Mouse (Mus musculus) gastrocnemius, postnatal 10 days (tissue): Measurements from ENCODE around the gene Cbfa2t3. TPM values are rescaled to one million over a fixed set of nuclear protein-coding genes. Genes with fewer than 3 reads are reported as not detected.

ENCODE experiments used
- DNase-seq: peaks from one replicate; pipeline ENCODE4 v3.0.0; 2021; ENCODE audit warnings: mixed read lengths
- microRNA-seq, 2 experiments: library from miRNA; unstranded; fragments of <30 nt; microRNA quantifications; one replicate each; pipeline ENCODE4 v1.2.0; 2021
- total RNA-seq, 2 experiments: library from RNA; stranded (reverse); gene quantifications; 2 replicates each; pipeline ENCODE4 v1.2.3; 2021

The Cbfa2t3 gene
- total RNA-seq, 2 experiments from 2014 or later = 19.0 to 20.1 TPM

GRCm38 (mm10) chr8:122606810-122607209 lies 92.1 kb downstream of the Cbfa2t3 start:
- DNase-seq = no peak

- DNase-seq = no peak
Measured at GRCm38 (mm10) chr8:122605367-122605766, 93.5 kb downstream of the Cbfa2t3 start.

GRCm38 (mm10) chr8:122604640-122605039 lies 94.3 kb downstream of the Cbfa2t3 start:
- no peak for DNase-seq

- DNase-seq = no peak
Measured at GRCm38 (mm10) chr8:122600666-122601065, 98.2 kb downstream of the Cbfa2t3 start.

- DNase-seq = no peak
Measured at GRCm38 (mm10) chr8:122596031-122596430, 102.9 kb downstream of the Cbfa2t3 start.

GRCm38 (mm10) chr8:122593783-122594507 lies 105.0 kb downstream of the Cbfa2t3 start:
- DNase-seq = no peak

- DNase-seq = no peak
Measured at GRCm38 (mm10) chr8:122593240-122593639, 105.7 kb downstream of the Cbfa2t3 start.

GRCm38 (mm10) chr8:122586749-122587148 lies 112.2 kb downstream of the Cbfa2t3 start:
- no peak for DNase-seq

GRCm38 (mm10) chr8:122586171-122586570 lies 112.7 kb downstream of the Cbfa2t3 start:
- DNase-seq = no peak

GRCm38 (mm10) chr8:122585411-122585891 lies 113.5 kb downstream of the Cbfa2t3 start:
- no peak for DNase-seq

GRCm38 (mm10) chr8:122584981-122585380 lies 113.9 kb downstream of the Cbfa2t3 start:
- DNase-seq = no peak

GRCm38 (mm10) chr8:122580926-122581325 lies 118.0 kb downstream of the Cbfa2t3 start:
- DNase-seq = no peak

GRCm38 (mm10) chr8:122579196-122579595 lies 119.7 kb downstream of the Cbfa2t3 start:
- DNase-seq = no peak

- DNase-seq = no peak
Measured at GRCm38 (mm10) chr8:122577116-122577515, 121.8 kb downstream of the Cbfa2t3 start.

GRCm38 (mm10) chr8:122576648-122577022 lies 122.3 kb downstream of the Cbfa2t3 start, which contains the start of gene Aprt:
Aprt (minus strand) TSS chr8:122576909.
- DNase-seq = peak; percentile 86

- no peak for DNase-seq
Measured at GRCm38 (mm10) chr8:122575735-122576647, 122.9 kb downstream of the Cbfa2t3 start.

- no peak for DNase-seq
Measured at GRCm38 (mm10) chr8:122575286-122575685, 123.6 kb downstream of the Cbfa2t3 start.

Small RNAs within 50 kb of the gene (microRNA-seq; reads per million reads assigned to microRNA genes)
- 0 reads per million in 2 experiments for gene Mir6396

Other genes starting within 250 kb of the Cbfa2t3 start
- 1 to 10 TPM; 2.5 to 3.1 TPM for gene Snai3, start 238.4 kb downstream of the Cbfa2t3 start, total RNA-seq
- 10 to 100 TPM; 26.2 to 28.0 TPM for gene Rnf166, start 223.0 kb downstream of the Cbfa2t3 start, total RNA-seq
- 10 to 100 TPM; 12.0 to 13.3 TPM for gene Ctu2, start 223.0 kb downstream of the Cbfa2t3 start, total RNA-seq
- 10 to 100 TPM; 24.5 to 30.9 TPM for gene Piezo1, start 147.8 kb downstream of the Cbfa2t3 start, total RNA-seq
- gene Cdt1, start 131.1 kb downstream of the Cbfa2t3 start, total RNA-seq = 1 to 10 TPM; 5.8 to 8.1 TPM
- 10 to 100 TPM; 41.4 to 45.2 TPM for gene Aprt, start 122.2 kb downstream of the Cbfa2t3 start, total RNA-seq
- gene Galns, start 87.6 kb downstream of the Cbfa2t3 start, total RNA-seq = 1 to 10 TPM; 4.5 to 7.4 TPM
- gene Trappc2l, start 87.5 kb downstream of the Cbfa2t3 start, total RNA-seq = 10 to 100 TPM; 52.7 to 52.8 TPM
- gene Pabpn1l, start 76.4 kb downstream of the Cbfa2t3 start, total RNA-seq = not detected
- gene Acsf3, start 76.4 kb upstream of the Cbfa2t3 start, total RNA-seq = 10 to 100 TPM; 14.3 to 15.0 TPM
- gene Cdh15, start 148.9 kb upstream of the Cbfa2t3 start, total RNA-seq = 10 to 100 TPM; 29.3 to 36.6 TPM